Mouse (Mus musculus): ENCODE results near the gene Nt5c2.

Gene Nt5c2

GRCm38 (mm10) chr19:46968833-46969232 is 46.1 kb downstream of the Nt5c2 start:
- in situ Hi-C loops (cut with MboI, MseI): no loop called here

GRCm38 (mm10) chr19:46967861-46968260 is 47.1 kb downstream of the Nt5c2 start:
- in situ Hi-C loops (cut with MboI, MseI): no loop called here

- in situ Hi-C loops (cut with MboI, MseI): no loop called here
Measured at GRCm38 (mm10) chr19:46966330-46966729, 48.6 kb downstream of the Nt5c2 start.

- in situ Hi-C loops (cut with MboI, MseI): no loop called here
Measured at GRCm38 (mm10) chr19:46965496-46965895, 49.5 kb downstream of the Nt5c2 start.

- in situ Hi-C loops (cut with MboI, MseI): no loop called here
Measured at GRCm38 (mm10) chr19:46964353-46964752, 50.6 kb downstream of the Nt5c2 start.

GRCm38 (mm10) chr19:46963440-46963839 is 51.5 kb downstream of the Nt5c2 start:
- in situ Hi-C loops (cut with MboI, MseI): no loop called here

GRCm38 (mm10) chr19:46962841-46963240 is 52.1 kb downstream of the Nt5c2 start:
- in situ Hi-C loops (cut with MboI, MseI): no loop called here

- in situ Hi-C loops (cut with MboI, MseI): no loop called here
Measured at GRCm38 (mm10) chr19:46962171-46962772, 52.7 kb downstream of the Nt5c2 start.

- in situ Hi-C loops (cut with MboI, MseI): no loop called here
Measured at GRCm38 (mm10) chr19:46961652-46962051, 53.3 kb downstream of the Nt5c2 start.

- in situ Hi-C loops (cut with MboI, MseI): no loop called here
Measured at GRCm38 (mm10) chr19:46961047-46961651, 53.8 kb downstream of the Nt5c2 start.

- in situ Hi-C loops (cut with MboI, MseI): no loop called here
Measured at GRCm38 (mm10) chr19:46960101-46961046, 54.6 kb downstream of the Nt5c2 start.

- in situ Hi-C loops (cut with MboI, MseI): no loop called here
Measured at GRCm38 (mm10) chr19:46959536-46959935, 55.4 kb downstream of the Nt5c2 start.

GRCm38 (mm10) chr19:46958566-46958965 is 56.4 kb downstream of the Nt5c2 start:
- in situ Hi-C loops (cut with MboI, MseI): no loop called here

GRCm38 (mm10) chr19:46957971-46958370 is 57.0 kb downstream of the Nt5c2 start:
- in situ Hi-C loops (cut with MboI, MseI): no loop called here

GRCm38 (mm10) chr19:46957001-46957400 is 58.0 kb downstream of the Nt5c2 start:
- in situ Hi-C loops (cut with MboI, MseI): no loop called here

- in situ Hi-C loops (cut with MboI, MseI): no loop called here
Measured at GRCm38 (mm10) chr19:46956410-46956809, 58.5 kb downstream of the Nt5c2 start.

- in situ Hi-C loops (cut with MboI, MseI): no loop called here
Measured at GRCm38 (mm10) chr19:46955630-46956029, 59.3 kb downstream of the Nt5c2 start.

GRCm38 (mm10) chr19:46953536-46953935 is 61.4 kb downstream of the Nt5c2 start:
- in situ Hi-C loops (cut with MboI, MseI): no loop called here

- in situ Hi-C loops (cut with MboI, MseI): no loop called here
Measured at GRCm38 (mm10) chr19:46952986-46953385, 62.0 kb downstream of the Nt5c2 start.

- in situ Hi-C loops (cut with MboI, MseI): no loop called here
Measured at GRCm38 (mm10) chr19:46944341-46944740, 70.6 kb downstream of the Nt5c2 start.

GRCm38 (mm10) chr19:46937173-46937572 is 77.8 kb downstream of the Nt5c2 start:
- in situ Hi-C loops (cut with MboI, MseI): no loop called here

GRCm38 (mm10) chr19:46934025-46934424 is 80.9 kb downstream of the Nt5c2 start:
- in situ Hi-C loops (cut with MboI, MseI): no loop called here

GRCm38 (mm10) chr19:46932608-46933007 is 82.3 kb downstream of the Nt5c2 start:
- in situ Hi-C loops (cut with MboI, MseI): no loop called here

Measured in T-helper 2 cell (primary cell).